Mouse (Mus musculus): ENCODE measurements at regions not wholly inside any gene's neighbourhood (a gene's known extent, or its start where the extent isn't known, plus 50 kb on each side); places are given as distances from the start of the nearest gene placed in this dataset.
A peak's percentile ranks its signal among the peaks of the same experiment; 100 is the strongest.
"Not testable (repeated sequence)": the region's sequence is repeated elsewhere in the genome, so short reads cannot be mapped to it uniquely, and the experiment has no call there.

DNA sequence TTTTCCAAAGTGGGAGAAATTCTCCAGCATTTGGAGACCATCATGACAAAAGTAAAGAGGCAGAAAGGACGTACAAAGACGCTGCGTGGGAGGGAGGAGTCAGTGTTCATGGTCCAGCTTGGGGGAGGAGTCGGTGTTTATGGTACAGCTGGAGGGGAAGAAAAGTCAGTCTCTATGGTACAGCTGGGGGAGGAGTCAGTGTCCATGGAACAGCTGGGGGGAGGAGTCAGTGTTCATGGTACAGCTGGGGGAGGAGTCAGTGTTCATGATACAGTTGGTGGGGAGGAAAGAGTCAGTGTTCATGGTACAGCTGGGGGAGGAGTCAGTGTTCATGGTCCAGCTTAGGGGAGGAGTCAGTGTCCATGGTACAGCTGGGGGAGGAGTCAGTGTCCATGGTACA is 261.5 kb upstream of the Kdm8 start:
- 82% methylated on average over 4 of the region's 4 CpGs for WGBS
- not testable (repeated sequence) for H3K27me3 ChIP-seq (ENCODE audit: insufficient read depth, poor library complexity, severe bottlenecking); H3K4me1 ChIP-seq; H3K4me3 ChIP-seq; H3K9me3 ChIP-seq; H3K36me3 ChIP-seq; H3K27ac ChIP-seq; DNase-seq (ENCODE audit: low spot score)

DNA sequence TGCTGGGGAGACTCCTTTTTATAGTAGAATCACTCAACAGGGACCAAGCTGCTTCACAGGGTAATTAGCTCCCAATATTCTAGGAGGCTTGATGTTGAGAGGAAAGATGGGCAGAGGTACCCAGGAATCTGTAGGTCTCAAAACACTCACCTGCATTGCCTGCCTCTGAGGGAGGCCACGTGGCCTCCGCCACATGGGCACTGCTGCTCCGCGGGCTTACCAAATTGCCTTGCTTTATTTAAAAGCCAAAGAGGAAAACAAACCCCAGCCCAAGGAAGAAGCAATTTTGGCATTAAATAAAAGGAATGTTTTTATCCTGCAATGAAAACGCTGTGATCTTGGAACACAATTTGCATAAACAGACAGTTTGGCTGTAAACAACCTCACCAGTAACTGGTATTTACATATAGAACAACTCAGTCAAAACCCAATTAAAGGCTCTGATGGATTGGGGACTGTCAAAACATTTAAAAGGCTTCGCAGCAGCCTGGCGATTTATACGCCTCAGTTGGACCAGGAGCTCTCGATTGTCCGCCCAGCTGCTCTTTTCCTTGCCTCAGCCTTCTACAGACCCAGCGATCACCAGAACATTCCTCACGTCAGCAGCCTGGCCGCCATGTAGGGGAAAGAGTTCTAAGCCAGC is 259.3 kb upstream of the Kdm8 start:
- WGBS: 77% methylated on average over 13 of the region's 13 CpGs
- no peak overlapping the region for H3K4me3 ChIP-seq
- no peak for DNase-seq (ENCODE audit: low spot score)
- H3K9me3 ChIP-seq: no peaks in the 10 kb centered on the region
- no peaks in the 10 kb centered on the region for H3K36me3 ChIP-seq
- no peak overlapping the region for H3K27ac ChIP-seq
- 0 out of 2 replicates have a peak, but pooled peaks cover 3% of the 10 kb centered on the region for H3K4me1 ChIP-seq
- H3K27me3 ChIP-seq (ENCODE audit: insufficient read depth, poor library complexity, severe bottlenecking): no peaks in the 10 kb centered on the region

DNA sequence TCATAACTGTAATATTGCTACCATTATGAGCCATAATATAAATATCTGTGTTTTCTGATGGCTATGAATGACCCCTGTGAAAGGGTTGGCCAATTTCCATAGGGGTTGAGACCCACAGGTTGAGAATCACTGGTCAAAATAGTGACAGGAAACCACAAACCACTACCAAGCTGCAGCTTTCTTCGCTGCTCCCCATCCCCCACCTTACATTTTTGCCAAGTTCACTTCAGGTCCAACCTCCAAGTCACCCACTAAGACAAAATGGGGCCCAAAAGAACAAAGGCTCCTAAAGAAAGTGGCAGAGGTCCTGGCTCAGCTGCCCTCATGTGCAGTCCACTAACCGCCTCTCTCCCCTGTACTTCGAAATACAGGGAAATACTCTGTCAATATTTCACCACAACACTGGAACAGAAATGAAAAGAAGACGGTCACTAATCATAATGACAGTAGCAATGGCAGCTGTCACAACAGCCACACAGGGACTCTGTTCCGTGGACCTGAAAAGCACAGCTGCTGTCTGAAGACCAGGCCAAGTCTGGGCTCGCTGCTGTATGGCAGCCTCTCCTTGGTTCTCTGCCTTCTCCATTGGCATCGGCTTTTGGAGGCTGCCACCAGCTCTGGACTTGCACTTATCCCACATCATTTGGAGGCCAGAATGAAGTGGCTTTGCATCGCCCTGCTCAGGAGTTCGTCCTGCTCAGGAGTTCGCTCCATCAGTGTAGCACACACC is 257.3 kb upstream of the Kdm8 start:
- Histone ChIP-seq H3K36me3 (no peaks in the 10 kb centered on the region), H3K4me1 (0 out of 2 replicates have a peak, but pooled peaks cover 3% of the 10 kb centered on the region), H3K9me3 (no peaks in the 10 kb centered on the region), H3K27me3 (ENCODE audit: insufficient read depth, poor library complexity, severe bottlenecking) (no peaks in the 10 kb centered on the region), H3K4me3 (no peak overlapping the region), H3K27ac (no peak overlapping the region)
- DNase-seq (ENCODE audit: low spot score): no peak
- 87% methylated on average over 10 of the region's 10 CpGs for WGBS

DNA sequence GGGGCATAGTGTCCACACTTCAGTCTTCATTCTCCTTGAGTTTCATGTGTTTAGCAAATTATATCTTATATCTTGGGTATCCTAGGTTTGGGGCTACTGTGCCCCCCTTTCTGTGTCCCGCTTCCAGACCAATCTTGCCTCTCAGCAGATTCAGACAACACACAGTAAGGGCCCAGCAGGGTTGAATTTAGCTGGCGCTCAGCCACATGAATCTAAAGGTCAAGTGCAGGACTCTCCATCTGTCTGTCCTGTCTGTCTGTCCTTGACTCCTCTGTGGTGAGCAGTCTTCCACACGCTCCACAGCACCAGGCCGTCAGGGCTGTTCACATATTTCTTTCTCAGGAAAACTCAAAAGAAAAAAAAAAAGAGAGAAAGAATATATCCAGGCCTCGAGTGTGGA is 255.5 kb upstream of the Kdm8 start:
- no peak overlapping the region for H3K27ac ChIP-seq
- no peak for DNase-seq (ENCODE audit: low spot score)
- no peaks in the 10 kb centered on the region for H3K4me1 ChIP-seq
- no peaks in the 10 kb centered on the region for H3K9me3 ChIP-seq
- no peaks in the 10 kb centered on the region for H3K36me3 ChIP-seq
- 85% methylated on average over 5 of the region's 5 CpGs for WGBS
- H3K4me3 ChIP-seq: no peak overlapping the region
- no peaks in the 10 kb centered on the region for H3K27me3 ChIP-seq (ENCODE audit: insufficient read depth, poor library complexity, severe bottlenecking)

DNA sequence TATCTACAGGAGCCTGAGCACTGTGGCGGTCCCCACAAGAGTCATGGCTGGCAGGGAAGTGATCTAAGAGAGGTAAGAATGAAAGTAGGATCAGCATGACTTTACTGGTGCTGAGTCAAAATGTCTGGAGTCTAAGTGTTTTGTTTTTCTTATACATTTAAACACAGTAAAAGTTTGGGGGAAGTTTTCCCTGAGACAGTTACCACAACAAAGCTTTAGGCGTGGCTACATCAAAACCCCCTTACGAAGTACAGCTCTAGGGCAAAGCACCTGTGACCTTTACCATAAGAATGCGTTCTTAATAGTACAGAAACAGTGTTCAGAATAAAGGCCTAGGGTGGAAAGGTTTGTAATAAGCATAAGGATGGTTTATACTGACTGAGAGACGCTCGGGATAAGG is 254.4 kb upstream of the Kdm8 start:
- Histone ChIP-seq H3K27ac (no peak overlapping the region), H3K4me1 (no peaks in the 10 kb centered on the region), H3K27me3 (ENCODE audit: insufficient read depth, poor library complexity, severe bottlenecking) (no peaks in the 10 kb centered on the region), H3K36me3 (no peaks in the 10 kb centered on the region), H3K4me3 (no peak overlapping the region), H3K9me3 (no peaks in the 10 kb centered on the region)
- DNase-seq (ENCODE audit: low spot score): no peak
- 79% methylated on average over 6 of the region's 6 CpGs for WGBS

DNA sequence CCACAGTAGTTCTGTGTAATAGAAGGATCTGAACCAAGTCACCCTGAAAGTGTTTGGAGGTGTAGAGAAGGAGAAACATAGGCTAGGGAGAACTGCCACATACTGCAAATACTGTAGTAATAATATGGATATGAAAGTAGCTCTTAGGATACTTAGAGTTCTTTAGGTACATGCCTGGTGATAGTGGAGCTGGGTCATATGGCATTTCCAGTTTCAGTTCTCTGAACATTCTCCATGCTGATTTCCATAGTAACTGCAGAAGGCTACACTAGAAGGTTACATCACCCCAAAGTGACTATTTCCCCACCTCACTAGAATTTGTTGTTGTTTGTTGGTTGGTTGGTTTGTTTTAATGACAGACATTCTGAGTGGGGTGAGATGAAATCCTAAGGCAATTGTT is 253.2 kb upstream of the Kdm8 start:
- Histone ChIP-seq H3K36me3 (no peaks in the 10 kb centered on the region), H3K27ac (no peak overlapping the region), H3K4me3 (no peak overlapping the region), H3K4me1 (no peaks in the 10 kb centered on the region), H3K9me3 (no peaks in the 10 kb centered on the region), H3K27me3 (ENCODE audit: insufficient read depth, poor library complexity, severe bottlenecking) (no peaks in the 10 kb centered on the region)
- DNase-seq (ENCODE audit: low spot score): no peak

DNA sequence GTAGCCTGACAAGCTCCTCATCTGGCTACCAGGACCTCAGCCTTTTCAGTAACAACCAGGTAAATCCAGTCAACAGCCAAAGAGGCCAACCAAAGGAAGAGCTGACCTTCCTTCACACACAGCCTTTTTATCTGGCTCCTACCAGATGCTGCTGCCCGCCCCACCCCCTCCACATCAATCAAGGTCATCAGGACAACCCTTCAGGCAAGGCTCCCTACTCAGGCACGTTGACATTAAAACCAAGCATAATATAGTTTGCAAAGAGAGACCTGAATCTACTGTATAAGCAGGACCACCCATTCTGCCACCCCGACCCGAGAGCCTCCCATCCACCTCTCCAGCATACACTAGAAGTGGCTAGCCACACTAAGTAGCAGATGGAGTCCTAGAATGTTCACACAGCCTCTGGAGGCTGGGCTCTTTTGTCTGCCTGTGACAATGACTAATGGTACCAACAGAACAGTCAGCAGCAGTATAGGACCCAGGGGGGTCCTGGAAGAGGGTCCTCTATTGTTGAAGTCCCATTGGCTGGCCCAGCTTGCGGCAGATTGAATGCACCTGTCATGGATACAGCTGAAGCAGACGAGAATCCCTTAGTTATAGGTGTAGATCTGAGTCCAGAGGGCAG is 233.0 kb upstream of the Kdm8 start:
- H3K27me3 ChIP-seq (ENCODE audit: insufficient read depth, poor library complexity, severe bottlenecking): no peaks in the 10 kb centered on the region
- WGBS: 72% methylated on average over 6 of the region's 6 CpGs
- DNase-seq (ENCODE audit: low spot score): peak; percentile 24

DNA sequence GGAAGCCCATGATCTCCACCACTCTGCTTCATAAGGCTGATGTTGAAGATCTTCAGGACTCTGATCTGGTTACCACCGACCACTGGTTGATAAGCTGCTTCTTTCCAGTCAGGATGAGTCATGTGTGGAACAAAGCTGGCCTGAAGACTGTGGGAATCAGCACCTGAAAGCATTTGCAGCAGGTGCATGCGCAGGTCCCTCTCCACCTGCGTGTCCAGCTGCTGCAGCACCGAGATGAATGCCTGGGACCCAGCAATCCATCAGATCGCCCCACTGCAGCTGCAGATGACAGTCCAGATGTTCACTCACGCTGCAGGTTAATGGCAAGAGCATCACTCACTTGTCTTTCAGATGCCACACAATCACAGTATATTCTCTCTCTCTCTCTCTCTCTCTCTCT is 230.4 kb upstream of the Kdm8 start:
- 76% methylated on average over 6 of the region's 6 CpGs for WGBS
- Histone ChIP-seq H3K27me3 (ENCODE audit: insufficient read depth, poor library complexity, severe bottlenecking) (no peaks in the 10 kb centered on the region), H3K27ac (no peak overlapping the region), H3K4me1 (no peaks in the 10 kb centered on the region), H3K9me3 (no peaks in the 10 kb centered on the region), H3K36me3 (no peaks in the 10 kb centered on the region), H3K4me3 (no peak overlapping the region)
- peak; percentile 69 for DNase-seq (ENCODE audit: low spot score)

More for the DNA sequence above, 233.0 kb upstream of the Kdm8 start:
- H3K36me3 ChIP-seq: no peaks in the 10 kb centered on the region
- no peaks in the 10 kb centered on the region for H3K4me1 ChIP-seq
- no peak overlapping the region for H3K4me3 ChIP-seq
- H3K27ac ChIP-seq: no peak overlapping the region
- H3K9me3 ChIP-seq: no peaks in the 10 kb centered on the region

DNA sequence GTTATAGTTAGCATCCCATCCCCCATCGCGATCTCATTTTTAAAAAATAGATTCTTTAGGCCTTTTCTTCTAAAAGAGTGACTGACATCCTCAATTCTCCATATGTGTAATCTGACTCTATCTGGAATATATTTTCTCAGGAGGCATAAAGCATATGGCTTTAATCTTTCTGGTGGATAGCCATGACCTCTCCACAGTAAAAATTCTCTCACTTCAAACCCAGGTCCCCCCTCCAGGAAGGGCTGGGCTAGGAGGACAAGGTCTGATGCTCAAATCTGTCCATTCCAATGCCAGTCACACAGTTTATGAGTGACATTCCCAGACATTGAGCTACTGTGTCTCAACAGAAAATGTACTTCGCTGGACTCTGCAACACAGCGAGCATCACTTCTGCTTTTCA is 226.8 kb upstream of the Kdm8 start:
- no peaks in the 10 kb centered on the region for H3K27me3 ChIP-seq (ENCODE audit: insufficient read depth, poor library complexity, severe bottlenecking)
- H3K4me1 ChIP-seq: no peaks in the 10 kb centered on the region
- H3K27ac ChIP-seq: no peak overlapping the region
- H3K36me3 ChIP-seq: no peaks in the 10 kb centered on the region
- no peak for DNase-seq (ENCODE audit: low spot score)
- no peaks in the 10 kb centered on the region for H3K9me3 ChIP-seq
- no peak overlapping the region for H3K4me3 ChIP-seq
- WGBS: 93% methylated on average over 4 of the region's 4 CpGs

DNA sequence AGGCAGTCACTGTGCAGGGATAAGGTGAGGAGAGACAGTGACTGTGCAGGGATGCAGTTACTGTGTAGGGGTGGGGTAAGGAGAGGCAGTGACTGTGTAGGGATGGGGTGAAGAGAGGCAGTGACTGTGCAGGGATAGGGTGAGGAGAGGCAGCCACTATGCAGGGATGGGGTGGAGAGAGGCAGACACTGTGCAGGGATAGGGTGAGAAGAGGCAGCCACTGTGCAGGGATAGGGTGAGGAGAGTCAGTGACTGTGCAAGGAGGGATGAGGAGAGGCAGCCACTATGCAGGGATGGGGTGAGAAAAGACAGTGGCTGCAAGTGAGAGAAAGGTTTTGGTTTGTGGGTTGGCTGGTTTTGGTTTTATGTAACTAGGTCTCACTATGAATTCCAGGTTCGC is 221.8 kb upstream of the Kdm8 start:
- H3K4me1 ChIP-seq: no peaks in the 10 kb centered on the region
- H3K4me3 ChIP-seq: no peak overlapping the region
- no peaks in the 10 kb centered on the region for H3K27me3 ChIP-seq (ENCODE audit: insufficient read depth, poor library complexity, severe bottlenecking)
- peak; percentile 58 for DNase-seq (ENCODE audit: low spot score)
- no peaks in the 10 kb centered on the region for H3K36me3 ChIP-seq
- 71% methylated on average over 1 of the region's 1 CpGs for WGBS
- H3K27ac ChIP-seq: no peak overlapping the region
- H3K9me3 ChIP-seq: no peaks in the 10 kb centered on the region

DNA sequence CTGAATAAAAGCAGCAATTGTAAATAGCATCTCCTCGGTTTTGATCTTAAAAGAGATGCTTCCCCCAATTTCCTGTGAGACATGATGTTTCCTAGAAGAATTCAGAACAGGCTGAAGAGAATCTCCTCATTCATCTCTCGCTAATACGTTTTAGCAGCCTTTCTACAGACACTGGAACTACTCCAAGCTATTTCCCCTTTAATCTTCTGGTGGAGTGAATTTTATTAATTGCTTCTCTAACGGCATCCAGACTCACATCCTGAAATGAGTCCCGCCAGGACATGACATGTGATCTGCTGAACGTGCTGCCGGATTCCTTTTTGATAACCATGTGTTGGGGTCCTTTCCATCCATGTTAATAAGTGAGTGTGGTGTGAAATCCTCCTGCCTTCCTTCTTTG is 209.6 kb upstream of the Kdm8 start:
- H3K36me3 ChIP-seq: no peaks in the 10 kb centered on the region
- peak; percentile 22 for DNase-seq (ENCODE audit: low spot score)
- WGBS: 73% methylated on average over 7 of the region's 7 CpGs
- H3K27ac ChIP-seq: no peak overlapping the region
- no peaks in the 10 kb centered on the region for H3K4me1 ChIP-seq
- H3K9me3 ChIP-seq: no peaks in the 10 kb centered on the region
- no peak overlapping the region for H3K4me3 ChIP-seq
- H3K27me3 ChIP-seq (ENCODE audit: insufficient read depth, poor library complexity, severe bottlenecking): no peaks in the 10 kb centered on the region

DNA sequence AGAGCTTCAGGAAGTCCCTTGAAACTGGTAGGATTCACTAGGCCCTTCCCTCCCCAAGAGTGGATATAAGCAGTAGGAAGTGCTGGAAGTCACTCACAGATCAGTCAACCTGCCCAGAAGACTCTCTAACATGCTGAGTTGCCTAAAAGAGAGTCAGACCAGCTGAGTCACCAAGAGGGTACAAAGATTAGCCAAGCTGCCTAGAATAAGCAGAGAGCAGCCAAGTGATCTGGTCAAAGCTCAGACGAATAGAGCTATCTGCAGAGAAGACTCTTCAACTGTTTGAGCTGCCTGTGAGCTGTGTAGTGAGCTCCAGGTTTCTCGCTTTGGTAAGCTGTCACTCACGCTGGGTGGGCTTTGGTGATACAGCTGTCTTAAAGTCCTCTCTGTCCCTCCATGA is 207.4 kb upstream of the Kdm8 start:
- WGBS: 64% methylated on average over 3 of the region's 3 CpGs
- no peaks in the 10 kb centered on the region for H3K4me1 ChIP-seq
- DNase-seq (ENCODE audit: low spot score): peak; percentile 22

DNA sequence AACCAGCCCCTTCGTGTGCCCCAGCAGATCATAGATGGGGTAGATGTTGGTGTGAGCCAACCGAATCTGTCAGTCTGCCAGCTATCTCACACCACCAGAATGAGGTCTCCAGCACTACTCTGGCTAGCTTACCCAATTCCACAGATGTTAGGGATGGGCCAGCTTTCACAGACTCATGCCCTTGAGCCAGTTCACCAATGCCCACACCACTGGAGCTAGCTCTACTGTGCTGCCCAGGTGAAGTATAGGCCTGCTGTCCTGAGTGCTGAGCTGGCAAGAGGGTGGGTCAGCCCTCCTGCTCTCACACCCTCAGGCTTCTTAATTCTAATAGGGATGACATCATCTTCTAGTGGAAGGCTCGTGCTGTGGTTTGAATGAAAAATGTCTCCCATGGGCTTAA is 201.5 kb upstream of the Kdm8 start:
- Histone ChIP-seq H3K27ac (no peak overlapping the region), H3K4me3 (no peak overlapping the region), H3K27me3 (ENCODE audit: insufficient read depth, poor library complexity, severe bottlenecking) (no peaks in the 10 kb centered on the region), H3K4me1 (no peaks in the 10 kb centered on the region), H3K36me3 (no peaks in the 10 kb centered on the region), H3K9me3 (no peaks in the 10 kb centered on the region)
- 85% methylated on average over 3 of the region's 3 CpGs for WGBS
- DNase-seq (ENCODE audit: low spot score): peak; percentile 55

More for the DNA sequence above, 207.4 kb upstream of the Kdm8 start:
- no peaks in the 10 kb centered on the region for H3K9me3 ChIP-seq
- H3K4me3 ChIP-seq: no peak overlapping the region
- H3K27ac ChIP-seq: no peak overlapping the region
- no peaks in the 10 kb centered on the region for H3K36me3 ChIP-seq
- H3K27me3 ChIP-seq (ENCODE audit: insufficient read depth, poor library complexity, severe bottlenecking): no peaks in the 10 kb centered on the region

Data from heart, embryonic 10.5 days (tissue).